Mouse (Mus musculus): ENCODE measurements at regions not wholly inside any gene's neighbourhood (a gene's known extent, or its start where the extent isn't known, plus 50 kb on each side); places are given as distances from the start of the nearest gene placed in this dataset.

- no peak for DNase-seq (ENCODE audit: low spot score)
Observed at GRCm38 (mm10) chr15:86737945-86738344, 523.7 kb downstream of the Tbc1d22a start.

GRCm38 (mm10) chr15:86738356-86738755 lies 524.1 kb downstream of the Tbc1d22a start:
- DNase-seq (ENCODE audit: low spot score): no peak

GRCm38 (mm10) chr15:86738776-86739175 lies 524.5 kb downstream of the Tbc1d22a start:
- no peak for DNase-seq (ENCODE audit: low spot score)

- DNase-seq (ENCODE audit: low spot score): no peak
Observed at GRCm38 (mm10) chr15:86751436-86752136, 537.3 kb downstream of the Tbc1d22a start.

GRCm38 (mm10) chr15:86763581-86764375 lies 549.5 kb downstream of the Tbc1d22a start:
- DNase-seq (ENCODE audit: low spot score): no peak

- DNase-seq (ENCODE audit: low spot score): no peak
Observed at GRCm38 (mm10) chr15:86767623-86768022, 553.4 kb downstream of the Tbc1d22a start.

- DNase-seq (ENCODE audit: low spot score): no peak
Observed at GRCm38 (mm10) chr15:86773041-86773440, 558.8 kb downstream of the Tbc1d22a start.

GRCm38 (mm10) chr15:86777998-86778397 lies 563.7 kb downstream of the Tbc1d22a start:
- no peak for DNase-seq (ENCODE audit: low spot score)

GRCm38 (mm10) chr15:86781160-86781559 lies 566.9 kb downstream of the Tbc1d22a start:
- DNase-seq (ENCODE audit: low spot score): no peak

- no peak for DNase-seq (ENCODE audit: low spot score)
Observed at GRCm38 (mm10) chr15:86794716-86795115, 580.5 kb downstream of the Tbc1d22a start.

- no peak for DNase-seq (ENCODE audit: low spot score)
Observed at GRCm38 (mm10) chr15:86798474-86799178, 584.4 kb downstream of the Tbc1d22a start.

GRCm38 (mm10) chr15:86807296-86808080 lies 593.2 kb downstream of the Tbc1d22a start:
- no peak for DNase-seq (ENCODE audit: low spot score)

GRCm38 (mm10) chr15:86811821-86812220 lies 597.6 kb downstream of the Tbc1d22a start:
- no peak for DNase-seq (ENCODE audit: low spot score)

- DNase-seq (ENCODE audit: low spot score): no peak
Observed at GRCm38 (mm10) chr15:86814808-86815421, 600.7 kb downstream of the Tbc1d22a start.

- DNase-seq (ENCODE audit: low spot score): no peak
Observed at GRCm38 (mm10) chr15:86835996-86836395, 621.7 kb downstream of the Tbc1d22a start.

GRCm38 (mm10) chr15:86852161-86852870 lies 638.1 kb downstream of the Tbc1d22a start:
- DNase-seq (ENCODE audit: low spot score): no peak

- DNase-seq (ENCODE audit: low spot score): no peak
Observed at GRCm38 (mm10) chr15:86858356-86858906, 644.2 kb downstream of the Tbc1d22a start.

GRCm38 (mm10) chr15:86875721-86876309 lies 661.6 kb downstream of the Tbc1d22a start:
- no peak for DNase-seq (ENCODE audit: low spot score)

GRCm38 (mm10) chr15:86896974-86897373 lies 647.1 kb upstream of the Fam19a5 start:
- DNase-seq (ENCODE audit: low spot score): no peak

GRCm38 (mm10) chr15:86899961-86900360 lies 644.1 kb upstream of the Fam19a5 start:
- no peak for DNase-seq (ENCODE audit: low spot score)

All from urinary bladder, postnatal 14 days (tissue).